Mouse (Mus musculus) midbrain, postnatal 0 days (tissue): ENCODE results near the gene Rpl23a. TPM values are rescaled to one million over a fixed set of nuclear protein-coding genes. Genes with fewer than 3 reads are reported as not detected.

Experiments used
- ATAC-seq: fragments of 200-750 bp; cut with Nextera tagmentation; 2 replicates; pipeline ENCODE4 v1.8.0; 2017; ENCODE audit warnings: moderate number of reproducible peaks, mild to moderate bottlenecking, moderate TSS enrichment, moderate library complexity; ENCODE audit not compliant: low FRiP score
- DNase-seq: peaks from one replicate; pipeline ENCODE4 v3.0.0-alpha.2; 2015; ENCODE audit warnings: low spot score
- H3K27ac ChIP-seq: fragments of 300-500 bp; sonication (generic); 2 replicates; pipeline ENCODE4 v1.5.1; 2014; ENCODE audit warnings: low read depth, mild to moderate bottlenecking, low read length, mixed read lengths
- H3K27me3 ChIP-seq: fragments of 300-500 bp; sonication (generic); 2 replicates; pipeline ENCODE4 v1.6.1; 2014; ENCODE audit warnings: low read length, control low read depth, mixed read lengths; ENCODE audit not compliant: insufficient read depth
- H3K36me3 ChIP-seq: fragments of 300-500 bp; sonication (generic); 2 replicates; pipeline ENCODE4 v1.6.1; 2014; ENCODE audit warnings: low read length, control low read depth, mixed read lengths; ENCODE audit not compliant: insufficient read depth
- H3K4me1 ChIP-seq: fragments of 300-500 bp; sonication (generic); 2 replicates; pipeline ENCODE4 v1.6.1; 2014; ENCODE audit warnings: mild to moderate bottlenecking, control low read depth, antibody characterized with exemption, low read length, mixed read lengths; ENCODE audit not compliant: insufficient read depth
- H3K4me2 ChIP-seq: fragments of 300-500 bp; sonication (generic); 2 replicates; pipeline ENCODE4 v1.6.1; 2014; ENCODE audit warnings: low read depth, mild to moderate bottlenecking, low read length, mixed read lengths; ENCODE audit not compliant: poor library complexity, severe bottlenecking
- H3K4me3 ChIP-seq: fragments of 300-500 bp; sonication (generic); 2 replicates; pipeline ENCODE4 v1.5.1; 2014; ENCODE audit warnings: low read depth, mild to moderate bottlenecking, low read length, moderate library complexity
- H3K9ac ChIP-seq: fragments of 300-500 bp; sonication (generic); replicated peaks from 2 replicates; pipeline ENCODE4 v1.6.1; 2014; ENCODE audit warnings: mild to moderate bottlenecking, low read length, moderate library complexity, mixed read lengths; ENCODE audit not compliant: poor library complexity, severe bottlenecking
- H3K9me3 ChIP-seq: fragments of 300-500 bp; sonication (generic); 2 replicates; pipeline ENCODE4 v1.6.1; 2016; ENCODE audit warnings: low read length, control low read depth
- CTCF ChIP-seq: IDR thresholded peaks from 2 replicates; pipeline ENCODE4 v1.5.1; 2016; ENCODE audit warnings: antibody characterized with exemption, mild to moderate bottlenecking
- WGBS: fragments of 180-500 bp; shearing (Covaris S2); extraction: QIAGEN DNeasy Blood & Tissue Kit; methylation state at CpG from one replicate; pipeline ENCODE4 v1.1.7; 2014; 5-methylcytosine and 5-hydroxymethylcytosine counted together
- polyA plus RNA-seq: library from polyadenylated mRNA; unstranded; fragments of >200 nt; fragmentation: Nextera tagmentation; extraction: Ambion mirVana; gene quantifications from 2 replicates; pipeline ENCODE4 v1.2.1, GENCODE M21; 2015
- total RNA-seq: library from RNA; depleted of rRNA; stranded (reverse); fragments of >200 nt; gene quantifications from 2 replicates; pipeline ENCODE4 v1.2.3, GENCODE M21; 2014

Gene Rpl23a
- total and polyA plus RNA-seq, 2 experiments from 2014 or later = 860 to 863 TPM

GRCm38 (mm10) chr11:78160171-78160570 is 23.2 kb downstream of the Rpl23a start:
- WGBS = 91% methylated on average over 18 of the region's 18 CpGs
- ATAC-seq = no peak
- no peak for TF ChIP-seq CTCF

GRCm38 (mm10) chr11:78159557-78159956 is 23.8 kb downstream of the Rpl23a start:
- Histone ChIP-seq H3K27me3 (no peaks in the 10 kb centered on the region), H3K27ac (no peak overlapping the region), H3K9me3 (no peaks in the 10 kb centered on the region), H3K4me3 (no peak overlapping the region), H3K36me3 (peaks cover 51% of the 10 kb centered on the region), H3K4me2 (no peak overlapping the region), H3K4me1 (peaks cover 10% of the 10 kb centered on the region), H3K9ac (no peak overlapping the region)
- no peak for DNase-seq
- no peak for TF ChIP-seq CTCF
- no peak for ATAC-seq
- WGBS = 72% methylated on average over 7 of the region's 7 CpGs

More at GRCm38 (mm10) chr11:78160171-78160570, 23.2 kb downstream of the Rpl23a start:
- no peak overlapping the region for H3K27ac ChIP-seq
- no peak for DNase-seq
- H3K4me1 ChIP-seq = peaks cover 9% of the 10 kb centered on the region
- no peak overlapping the region for H3K4me3 ChIP-seq
- H3K9ac ChIP-seq = no peak overlapping the region
- H3K9me3 ChIP-seq = no peaks in the 10 kb centered on the region
- peaks cover 45% of the 10 kb centered on the region for H3K36me3 ChIP-seq
- no peak overlapping the region for H3K4me2 ChIP-seq
- no peaks in the 10 kb centered on the region for H3K27me3 ChIP-seq

GRCm38 (mm10) chr11:78159096-78159495 is 24.3 kb downstream of the Rpl23a start:
- no peaks in the 10 kb centered on the region for H3K27me3 ChIP-seq
- no peak overlapping the region for H3K4me3 ChIP-seq
- no peak overlapping the region for H3K9ac ChIP-seq
- ATAC-seq (peak; percentile 67; the same call in 1 of the 2 replicates), DNase-seq (peak; percentile 91)
- H3K36me3 ChIP-seq = peaks cover 55% of the 10 kb centered on the region
- H3K4me2 ChIP-seq = no peak overlapping the region
- no peak overlapping the region for H3K27ac ChIP-seq
- H3K9me3 ChIP-seq = no peaks in the 10 kb centered on the region
- peak; percentile 99 for TF ChIP-seq CTCF
- WGBS = 27% methylated on average over 2 of the region's 2 CpGs
- H3K4me1 ChIP-seq = peaks cover 12% of the 10 kb centered on the region

DNA sequence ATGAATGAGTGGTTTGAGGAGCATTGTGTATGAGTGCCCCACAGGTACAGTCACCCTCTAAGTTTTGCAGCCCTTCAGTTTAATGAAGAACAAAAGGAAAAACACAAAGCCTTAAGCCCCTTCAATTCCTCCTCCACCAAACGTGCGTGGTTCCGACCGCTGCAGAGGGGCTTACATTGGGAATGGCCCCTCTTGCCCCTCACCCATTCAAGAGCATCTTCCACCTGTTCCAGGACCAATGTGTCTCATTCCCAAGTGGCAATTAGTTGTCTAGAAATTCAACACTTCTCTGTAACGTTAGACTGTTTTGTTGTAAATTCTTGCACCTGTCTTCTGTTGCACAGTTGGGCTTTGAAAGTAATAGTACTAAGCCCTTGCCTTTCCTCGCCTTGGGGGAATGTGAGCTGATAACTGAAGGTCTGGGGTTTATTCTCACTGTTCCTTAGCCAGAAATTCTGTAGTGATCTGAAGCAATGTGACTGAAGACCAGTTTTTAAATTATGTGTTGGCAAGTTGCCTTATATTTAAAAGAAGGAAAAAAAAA is 27.2 kb downstream of the Rpl23a start:
- H3K4me1 ChIP-seq = 0 out of 2 replicates have a peak, but pooled peaks cover 5% of the 10 kb centered on the region
- peaks cover 60% of the 10 kb centered on the region for H3K36me3 ChIP-seq
- no peak for ATAC-seq

DNA sequence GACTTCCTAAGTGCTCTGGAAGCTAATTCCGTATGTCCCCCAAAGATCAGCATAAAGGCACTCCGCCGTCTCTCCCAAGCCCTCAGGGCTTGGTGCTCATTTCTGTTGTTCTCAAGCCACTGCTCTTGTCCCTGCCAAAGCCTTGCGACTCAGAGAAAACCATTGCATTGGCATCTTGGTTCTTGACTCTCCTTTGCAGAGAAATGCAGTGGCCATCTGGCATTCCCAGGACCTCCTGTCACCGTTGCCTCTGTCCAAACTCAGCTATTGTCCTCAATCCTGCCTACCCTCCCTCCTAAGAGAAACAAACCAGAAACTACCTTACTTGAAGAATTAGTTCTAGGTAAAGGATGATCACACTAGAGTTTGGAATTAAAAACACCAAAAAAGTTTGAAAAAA is 27.7 kb downstream of the Rpl23a start:
- Histone ChIP-seq H3K4me3 (no peak overlapping the region), H3K27me3 (no peaks in the 10 kb centered on the region), H3K9me3 (no peaks in the 10 kb centered on the region), H3K9ac (no peak overlapping the region), H3K4me2 (no peak overlapping the region), H3K4me1 (0 out of 2 replicates have a peak, but pooled peaks cover 5% of the 10 kb centered on the region), H3K27ac (no peak overlapping the region), H3K36me3 (peaks cover 56% of the 10 kb centered on the region)
- ATAC-seq = no peak
- TF ChIP-seq CTCF = no peak
- DNase-seq = no peak
- 57% methylated on average over 5 of the region's 5 CpGs for WGBS

More for the DNA sequence above, 27.2 kb downstream of the Rpl23a start:
- no peak overlapping the region for H3K4me2 ChIP-seq
- H3K27ac ChIP-seq = no peak overlapping the region
- H3K27me3 ChIP-seq = no peaks in the 10 kb centered on the region
- no peaks in the 10 kb centered on the region for H3K9me3 ChIP-seq
- DNase-seq = no peak
- H3K4me3 ChIP-seq = no peak overlapping the region
- H3K9ac ChIP-seq = no peak overlapping the region
- WGBS = 64% methylated on average over 6 of the region's 6 CpGs
- TF ChIP-seq CTCF = no peak

DNA sequence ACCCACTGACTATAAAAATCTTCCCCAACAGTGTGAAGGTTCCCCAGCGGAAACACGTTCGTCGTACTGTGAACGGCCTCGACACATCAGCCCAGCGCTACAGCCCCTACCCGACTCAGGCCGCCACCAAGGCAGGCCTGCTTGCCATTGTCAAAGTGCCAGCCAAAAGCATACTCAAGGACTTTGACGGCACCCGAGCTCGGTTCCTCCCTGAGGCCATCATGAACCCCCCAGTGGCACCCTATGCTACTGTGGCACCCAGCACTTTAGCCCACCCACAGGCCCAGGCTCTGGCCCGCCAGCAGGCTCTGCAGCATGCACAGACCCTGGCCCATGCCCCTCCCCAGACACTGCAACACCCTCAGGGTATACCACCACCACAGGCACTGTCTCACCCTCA is 29.6 kb downstream of the Rpl23a start:
- Histone ChIP-seq H3K27ac (peak overlapping the region; percentile 73), H3K9ac (no peak overlapping the region), H3K27me3 (no peaks in the 10 kb centered on the region), H3K4me1 (0 out of 2 replicates have a peak, but pooled peaks cover 5% of the 10 kb centered on the region), H3K9me3 (no peaks in the 10 kb centered on the region), H3K36me3 (peaks cover 52% of the 10 kb centered on the region), H3K4me2 (no peak overlapping the region), H3K4me3 (no peak overlapping the region)
- no peak for TF ChIP-seq CTCF
- ATAC-seq = 0 out of 2 replicates have a peak, but pooled peaks have one; percentile 14
- 69% methylated on average over 13 of the region's 13 CpGs for WGBS
- DNase-seq = peak; percentile 27
